Mouse (Mus musculus) 3T3-L1 (cell line): ENCODE results near the gene 4930590J08Rik.

Source experiments
- DNase-seq: peaks from one replicate; pipeline ENCODE4 v3.0.0-alpha.2; 2015; ENCODE audit warnings: low read depth, low spot score

Gene 4930590J08Rik

GRCm38 (mm10) chr6:91963429-91963828 is 60.8 kb downstream of the 4930590J08Rik start:
- no peak for DNase-seq

DNA sequence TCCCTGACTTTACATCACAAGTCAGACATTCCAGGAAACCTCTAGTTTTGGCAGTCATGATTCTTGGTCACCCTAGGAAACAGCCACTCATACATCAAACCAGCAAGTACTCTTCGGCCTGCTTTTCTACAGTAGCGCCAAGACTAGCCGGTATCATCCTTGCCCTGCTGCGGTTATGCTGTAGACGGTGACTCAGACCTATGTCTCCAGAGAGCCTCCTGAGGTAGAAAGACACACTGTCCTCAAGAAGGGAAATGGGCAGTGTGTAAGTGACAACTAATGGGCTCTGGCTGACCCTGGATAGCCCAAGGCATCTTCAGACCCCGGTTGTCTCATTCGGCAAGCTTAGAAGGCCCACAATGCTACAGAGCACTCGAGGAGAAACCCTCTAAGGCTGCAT is 62.5 kb downstream of the 4930590J08Rik start:
- no peak for DNase-seq

GRCm38 (mm10) chr6:91966006-91966405 is 63.4 kb downstream of the 4930590J08Rik start:
- DNase-seq, result no peak

DNA sequence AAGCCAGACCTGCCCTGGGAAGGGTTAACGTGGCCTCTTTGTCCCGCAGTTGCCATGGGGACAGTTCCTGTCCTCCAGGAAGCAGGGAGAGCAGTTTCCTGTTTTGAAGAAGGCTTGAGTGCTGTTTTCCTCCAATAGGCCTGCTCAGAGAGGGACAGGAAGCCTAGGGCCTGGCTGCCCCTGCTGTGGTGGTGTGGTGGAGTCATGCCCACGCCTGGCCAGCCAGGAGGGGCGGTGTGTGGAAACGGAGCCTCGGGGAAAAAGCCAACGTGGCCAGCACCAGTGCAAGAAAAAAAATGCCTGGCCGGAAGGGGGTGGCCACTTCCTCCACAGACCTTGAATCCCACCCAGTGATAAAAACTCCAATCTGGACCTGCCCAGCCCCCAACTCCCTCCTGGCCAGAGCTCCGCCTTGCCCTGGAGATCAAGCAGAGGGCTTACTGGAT is 69.6 kb downstream of the 4930590J08Rik start:
- no peak for DNase-seq

DNA sequence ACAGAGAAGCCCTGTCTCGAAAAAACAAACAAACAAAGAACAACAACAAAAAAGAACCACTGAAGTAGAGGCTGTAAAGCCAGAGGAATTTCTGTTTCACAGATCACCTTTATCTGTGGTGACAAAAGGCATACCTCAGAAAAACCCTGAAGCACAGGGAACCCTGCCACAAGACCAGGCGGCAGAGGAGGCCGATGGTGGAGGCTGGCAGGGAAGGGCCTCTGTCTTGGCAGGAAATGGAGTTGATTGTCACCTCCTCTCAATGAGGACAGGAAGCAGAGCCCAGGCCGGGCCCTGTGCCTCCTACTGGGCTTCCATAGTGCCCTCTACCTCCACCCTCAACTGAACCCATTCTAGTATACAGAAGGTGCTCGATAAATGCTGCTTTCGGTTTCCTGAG is 71.4 kb downstream of the 4930590J08Rik start:
- no peak for DNase-seq

DNA sequence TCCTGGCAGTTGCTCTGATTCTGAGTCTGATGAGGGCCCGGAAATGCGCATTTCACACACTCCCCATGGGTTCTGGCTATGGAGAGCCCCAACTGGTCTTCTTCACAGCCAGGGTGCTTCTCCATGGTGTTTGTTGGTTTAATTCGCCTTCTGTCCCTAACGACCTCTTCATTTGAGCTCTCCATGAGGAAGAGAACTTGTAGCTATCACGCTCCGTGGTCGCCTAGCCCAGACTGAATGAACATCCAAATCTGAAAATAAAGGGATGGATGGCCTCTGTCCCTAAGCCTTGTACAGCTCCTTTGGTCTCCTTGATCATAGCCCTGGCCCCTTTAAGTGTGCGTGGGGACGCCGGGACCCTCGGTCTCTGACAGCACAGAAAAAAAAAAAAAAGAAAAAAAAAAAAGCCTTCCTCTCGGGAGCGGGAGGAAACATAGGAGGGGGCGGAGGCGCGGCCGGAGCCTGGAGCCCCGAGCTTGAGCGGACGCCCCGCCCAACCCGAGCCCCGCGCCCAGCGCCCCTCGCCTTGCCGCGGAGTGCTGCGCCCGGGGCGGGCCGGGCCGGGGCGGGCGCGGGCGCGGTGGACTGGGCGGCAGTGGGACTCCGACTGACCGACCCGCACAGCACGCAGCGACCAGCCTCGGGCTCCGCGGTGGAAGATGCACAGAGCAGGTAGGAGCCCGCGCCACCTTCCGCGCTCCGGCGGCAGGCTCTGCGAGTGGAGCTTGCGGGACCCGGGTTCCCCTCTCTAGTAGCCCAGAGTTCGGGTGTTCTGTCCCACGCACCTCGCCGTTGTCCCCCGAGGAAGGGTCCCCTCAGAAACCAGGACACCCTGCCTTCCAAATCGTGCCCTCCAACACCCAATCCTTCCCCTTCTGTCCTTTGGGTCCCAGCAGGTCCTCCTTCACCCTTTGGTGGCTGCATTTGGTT is 76.0 kb downstream of the 4930590J08Rik start, which contains the start of gene Fgd5:
Fgd5 (plus strand) TSS at position 508 of the 930 bp plus-strand sequence.
- DNase-seq, result no peak

DNA sequence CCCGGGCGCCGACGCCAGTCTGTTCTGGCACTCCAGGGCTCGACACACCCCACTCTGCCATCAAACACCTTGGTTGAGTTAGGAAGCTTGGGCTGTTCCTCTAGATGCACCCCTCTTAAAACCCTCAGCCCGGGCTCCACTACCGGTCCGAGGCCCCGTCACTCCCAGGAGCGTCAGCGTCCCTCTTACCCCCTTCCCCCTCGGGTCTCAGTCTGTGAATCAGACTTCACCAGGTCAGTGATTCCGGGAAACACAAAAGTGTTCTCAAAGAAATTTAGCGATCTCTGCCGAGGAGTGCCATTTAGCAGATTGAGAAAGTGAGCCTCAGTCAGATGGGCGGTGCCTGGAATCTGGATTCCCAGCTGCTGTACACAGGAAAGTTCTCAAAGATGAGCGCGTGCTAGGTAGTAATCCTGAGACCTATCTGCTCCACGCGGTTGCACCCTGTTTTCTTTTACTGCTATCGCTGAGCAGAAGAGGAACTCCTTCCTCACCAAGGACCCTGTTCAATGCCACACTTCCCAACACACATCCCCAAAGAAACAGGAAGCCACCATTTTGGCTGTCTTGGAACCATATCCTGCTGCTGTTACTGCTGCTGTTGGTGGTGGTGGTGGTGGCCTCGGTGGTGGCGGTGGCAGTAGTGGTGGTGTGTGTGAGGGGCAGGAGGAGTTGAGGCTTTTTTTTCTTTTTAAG is 76.8 kb downstream of the 4930590J08Rik start:
- DNase-seq, result no peak

DNA sequence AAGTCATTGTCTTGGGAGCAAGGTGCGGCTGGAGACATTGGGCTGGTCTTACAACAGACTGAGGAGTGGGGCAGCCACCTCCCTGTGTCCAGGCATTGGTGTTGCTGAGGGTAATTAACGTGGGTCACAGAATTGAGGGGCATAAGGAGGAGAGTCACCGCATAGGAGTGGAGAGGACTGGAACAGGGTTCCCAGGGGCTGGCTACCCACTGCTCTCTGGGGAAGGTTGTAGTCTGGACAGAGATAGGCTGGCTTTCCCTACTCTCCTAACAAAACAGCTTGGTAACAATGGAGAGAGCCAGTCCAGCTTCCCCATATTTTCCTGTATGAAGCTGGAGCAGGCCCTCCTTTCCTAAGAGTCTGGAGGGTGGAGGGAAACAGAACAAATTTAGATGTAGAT is 77.4 kb downstream of the 4930590J08Rik start:
- DNase-seq, result no peak

GRCm38 (mm10) chr6:91990101-91990500 is 87.5 kb downstream of the 4930590J08Rik start:
- DNase-seq, result no peak

DNA sequence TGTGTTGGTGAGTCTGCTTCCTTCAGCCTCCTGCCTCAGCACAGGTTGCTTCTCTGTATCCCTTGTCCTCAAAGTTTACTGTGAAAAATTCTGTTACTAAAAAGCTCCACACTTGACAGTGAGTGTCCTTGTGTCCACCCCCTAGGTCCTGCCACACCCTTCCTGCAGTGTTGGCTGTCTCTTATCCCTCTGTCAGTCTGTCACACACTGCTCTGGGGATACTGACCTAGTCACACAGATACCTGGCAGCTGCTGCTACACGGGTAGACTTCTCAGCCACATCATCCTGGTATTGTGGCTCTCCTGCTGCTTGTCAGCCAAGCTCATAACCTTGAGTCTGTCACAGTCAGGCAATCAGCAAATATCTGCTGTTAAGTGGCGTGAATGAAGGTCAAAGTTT is 90.2 kb downstream of the 4930590J08Rik start:
- DNase-seq, result no peak

GRCm38 (mm10) chr6:91993795-91994505 is 91.3 kb downstream of the 4930590J08Rik start:
- no peak for DNase-seq

DNA sequence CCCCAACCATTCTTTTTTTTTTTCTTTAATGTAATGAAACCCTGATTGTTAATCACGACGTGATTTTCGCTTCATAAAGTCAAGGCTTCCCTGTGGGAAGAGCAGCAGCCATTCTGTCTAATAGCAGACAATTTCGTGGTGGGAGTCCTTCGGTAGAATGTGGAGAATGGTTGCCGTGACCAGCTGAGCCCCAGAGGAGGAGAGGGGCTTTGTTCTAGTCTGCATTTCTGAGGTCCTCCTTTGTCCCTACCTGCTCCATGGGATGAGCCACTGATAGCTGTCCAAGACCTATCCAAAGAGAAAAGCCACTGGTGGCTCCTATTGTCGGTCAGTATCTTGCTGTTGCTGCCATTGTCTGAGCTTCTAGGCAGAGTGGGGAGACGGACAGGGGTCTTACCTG is 93.5 kb downstream of the 4930590J08Rik start:
- no peak for DNase-seq
